Mouse (Mus musculus): ENCODE data around the gene Corin. TPM values are rescaled to one million over a fixed set of nuclear protein-coding genes. Genes with fewer than 3 reads are reported as not detected.

Gene Corin
- polyA plus RNA-seq, 1 experiment = not detected

DNA sequence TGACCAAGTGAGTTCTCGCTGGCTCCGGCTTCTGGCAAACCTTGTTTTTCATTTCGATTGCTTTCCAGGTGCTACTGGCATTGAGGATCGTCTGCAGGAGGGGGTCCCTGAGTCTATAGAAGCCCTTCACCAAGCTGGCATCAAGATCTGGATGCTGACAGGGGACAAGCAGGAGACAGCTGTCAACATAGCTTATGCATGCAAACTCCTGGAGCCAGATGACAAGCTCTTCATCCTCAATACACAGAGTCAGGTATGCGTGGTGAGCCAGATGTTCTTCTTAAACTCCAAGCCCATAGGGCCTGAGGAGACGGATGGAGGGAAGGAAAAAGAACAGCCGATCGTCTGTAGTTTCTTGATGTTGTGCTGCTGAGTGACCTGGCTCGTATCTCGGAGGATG lies 235.1 kb downstream of the Corin start:
- Histone ChIP-seq H3K36me3 (ENCODE audit: control insufficient read depth, insufficient read depth) (no peaks in the 10 kb centered on the region), H3K4me3 (no peak overlapping the region), H3K27me3 (ENCODE audit: control insufficient read depth, insufficient read depth, insufficient read length) (no peaks in the 10 kb centered on the region), H3K79me2 (ENCODE audit: control insufficient read depth, insufficient read depth) (no peaks in the 10 kb centered on the region), H3K4me2 (ENCODE audit: low read depth) (no peak overlapping the region), H3ac (ENCODE audit: control insufficient read depth, insufficient read length) (no peak overlapping the region)
- TF ChIP-seq CEBPB (IDR thresholded peaks at IDR 0.05; ENCODE audit: insufficient read depth, poor library complexity, severe bottlenecking) (no peak), E2F4 (IDR thresholded peaks at IDR 0.05; ENCODE audit: insufficient read depth) (no peak), TCF3 (IDR thresholded peaks at IDR 0.05; ENCODE audit: insufficient read length, low read depth) (no peak), POLR2A (IDR thresholded peaks at IDR 0.05; ENCODE audit: insufficient read length, low read depth) (no peak), USF1 (IDR thresholded peaks at IDR 0.05; ENCODE audit: low read depth) (no peak)

GRCm38 (mm10) chr5:72266955-72267535 lies 237.2 kb downstream of the Corin start:
- H3K79me2 ChIP-seq (ENCODE audit: control insufficient read depth, insufficient read depth) = no peaks in the 10 kb centered on the region
- H3K4me2 ChIP-seq (ENCODE audit: low read depth) = no peak overlapping the region
- no peak for TF ChIP-seq TCF3 (IDR thresholded peaks at IDR 0.05; ENCODE audit: insufficient read length, low read depth)
- no peak for TF ChIP-seq SRF (IDR thresholded peaks at IDR 0.05; ENCODE audit: control insufficient read depth, insufficient read length, low read depth)
- TF ChIP-seq CEBPB (IDR thresholded peaks at IDR 0.05; ENCODE audit: insufficient read depth, poor library complexity, severe bottlenecking) = no peak
- TF ChIP-seq TCF12 (IDR thresholded peaks at IDR 0.05; ENCODE audit: insufficient read depth, poor library complexity, severe bottlenecking) = no peak
- no peak for TF ChIP-seq POLR2A (IDR thresholded peaks at IDR 0.05; ENCODE audit: insufficient read length, low read depth)
- no peak for TF ChIP-seq MAX (IDR thresholded peaks at IDR 0.05; ENCODE audit: low read depth)
- no peak for TF ChIP-seq POLR2AphosphoS2 (IDR thresholded peaks at IDR 0.05; ENCODE audit: insufficient read length, low read depth)
- TF ChIP-seq MYOG (IDR thresholded peaks at IDR 0.05; ENCODE audit: control insufficient read depth in 1 of 3, insufficient read depth in 1 of 3, insufficient read length in 2 of 3, low read depth in 2 of 3) = no peak
- no peak for TF ChIP-seq REST (IDR thresholded peaks at IDR 0.05; ENCODE audit: insufficient read depth, insufficient read length)
- TF ChIP-seq E2F4 (IDR thresholded peaks at IDR 0.05; ENCODE audit: insufficient read depth) = no peak
- TF ChIP-seq USF1 (IDR thresholded peaks at IDR 0.05; ENCODE audit: low read depth) = no peak
- H3ac ChIP-seq (ENCODE audit: control insufficient read depth, insufficient read length) = no peak overlapping the region
- no peak overlapping the region for H3K4me3 ChIP-seq
- no peaks in the 10 kb centered on the region for H3K27me3 ChIP-seq (ENCODE audit: control insufficient read depth, insufficient read depth, insufficient read length)
- H3K36me3 ChIP-seq (ENCODE audit: control insufficient read depth, insufficient read depth) = no peaks in the 10 kb centered on the region

- Histone ChIP-seq H3K36me3 (ENCODE audit: control insufficient read depth, insufficient read depth) (peaks cover 5% of the 10 kb centered on the region), H3K4me2 (ENCODE audit: low read depth) (no peak overlapping the region)
Observed at GRCm38 (mm10) chr5:72264195-72264751, 240.0 kb downstream of the Corin start.

GRCm38 (mm10) chr5:72261802-72262324 lies 242.4 kb downstream of the Corin start:
- no peak overlapping the region for H3K4me2 ChIP-seq (ENCODE audit: low read depth)
- H3ac ChIP-seq (ENCODE audit: control insufficient read depth, insufficient read length) = no peak overlapping the region
- peaks cover 5% of the 10 kb centered on the region for H3K36me3 ChIP-seq (ENCODE audit: control insufficient read depth, insufficient read depth)
- H3K27me3 ChIP-seq (ENCODE audit: control insufficient read depth, insufficient read depth, insufficient read length) = no peaks in the 10 kb centered on the region
- H3K4me3 ChIP-seq = no peak overlapping the region
- no peaks in the 10 kb centered on the region for H3K79me2 ChIP-seq (ENCODE audit: control insufficient read depth, insufficient read depth)
- TF ChIP-seq MAX (IDR thresholded peaks at IDR 0.05; ENCODE audit: low read depth) (no peak), POLR2A (IDR thresholded peaks at IDR 0.05; ENCODE audit: insufficient read length, low read depth) (no peak), REST (IDR thresholded peaks at IDR 0.05; ENCODE audit: insufficient read depth, insufficient read length) (no peak), TCF3 (IDR thresholded peaks at IDR 0.05; ENCODE audit: insufficient read length, low read depth) (no peak), SRF (IDR thresholded peaks at IDR 0.05; ENCODE audit: control insufficient read depth, insufficient read length, low read depth) (no peak), MYOD1 (IDR thresholded peaks at IDR 0.05; ENCODE audit: control insufficient read depth in 1 of 3, insufficient read length in 2 of 3, low read depth in 2 of 3) (no peak), MYOG (IDR thresholded peaks at IDR 0.05; ENCODE audit: control insufficient read depth in 1 of 3, insufficient read depth in 1 of 3, insufficient read length in 2 of 3, low read depth in 2 of 3) (no peak), E2F4 (IDR thresholded peaks at IDR 0.05; ENCODE audit: insufficient read depth) (no peak), TCF12 (IDR thresholded peaks at IDR 0.05; ENCODE audit: insufficient read depth, poor library complexity, severe bottlenecking) (no peak), USF1 (IDR thresholded peaks at IDR 0.05; ENCODE audit: low read depth) (no peak), POLR2AphosphoS2 (IDR thresholded peaks at IDR 0.05; ENCODE audit: insufficient read length, low read depth) (no peak), CEBPB (IDR thresholded peaks at IDR 0.05; ENCODE audit: insufficient read depth, poor library complexity, severe bottlenecking) (no peak)

More at GRCm38 (mm10) chr5:72264195-72264751, 240.0 kb downstream of the Corin start:
- no peak overlapping the region for H3K4me3 ChIP-seq
- H3K27me3 ChIP-seq (ENCODE audit: control insufficient read depth, insufficient read depth, insufficient read length) = no peaks in the 10 kb centered on the region
- H3ac ChIP-seq (ENCODE audit: control insufficient read depth, insufficient read length) = no peak overlapping the region
- no peaks in the 10 kb centered on the region for H3K79me2 ChIP-seq (ENCODE audit: control insufficient read depth, insufficient read depth)
- TF ChIP-seq E2F4 (IDR thresholded peaks at IDR 0.05; ENCODE audit: insufficient read depth) = no peak
- no peak for TF ChIP-seq USF1 (IDR thresholded peaks at IDR 0.05; ENCODE audit: low read depth)
- no peak for TF ChIP-seq CEBPB (IDR thresholded peaks at IDR 0.05; ENCODE audit: insufficient read depth, poor library complexity, severe bottlenecking)
- no peak for TF ChIP-seq POLR2A (IDR thresholded peaks at IDR 0.05; ENCODE audit: insufficient read length, low read depth)
- no peak for TF ChIP-seq TCF12 (IDR thresholded peaks at IDR 0.05; ENCODE audit: insufficient read depth, poor library complexity, severe bottlenecking)
- TF ChIP-seq POLR2AphosphoS2 (IDR thresholded peaks at IDR 0.05; ENCODE audit: insufficient read length, low read depth) = no peak
- TF ChIP-seq SRF (IDR thresholded peaks at IDR 0.05; ENCODE audit: control insufficient read depth, insufficient read length, low read depth) = no peak
- no peak for TF ChIP-seq MYOG (IDR thresholded peaks at IDR 0.05; ENCODE audit: control insufficient read depth in 1 of 3, insufficient read depth in 1 of 3, insufficient read length in 2 of 3, low read depth in 2 of 3)
- TF ChIP-seq MAX (IDR thresholded peaks at IDR 0.05; ENCODE audit: low read depth) = no peak
- no peak for TF ChIP-seq MYOD1 (IDR thresholded peaks at IDR 0.05; ENCODE audit: control insufficient read depth in 1 of 3, insufficient read length in 2 of 3, low read depth in 2 of 3)
- no peak for TF ChIP-seq TCF3 (IDR thresholded peaks at IDR 0.05; ENCODE audit: insufficient read length, low read depth)
